Mouse (Mus musculus): ENCODE measurements around the gene Ifih1. TPM values are rescaled to one million over a fixed set of nuclear protein-coding genes. Genes with fewer than 3 reads are reported as not detected.

The Ifih1 gene
- total and polyA plus RNA-seq, 3 experiments, result 7.0 to 27.5 (median 20.8) TPM

- Histone ChIP-seq H3K9me3 (replicated peaks) (no peaks in the 10 kb centered on the region), H3K4me3 (ENCODE audit: low read depth, low read length) (no peak overlapping the region), H3K4me1 (ENCODE audit: insufficient read depth, low read depth, low read length) (peaks cover 6% of the 10 kb centered on the region), H3K36me3 (replicated peaks) (no peaks in the 10 kb centered on the region), H3K27me3 (ENCODE audit: insufficient read depth, low read length) (no peaks in the 10 kb centered on the region)
- DNase-seq (ENCODE audit: low spot score) (no peak), ATAC-seq (ENCODE audit: extremely low read depth, insufficient number of reproducible peaks, low FRiP score, poor library complexity, severe bottlenecking) (no peak)
- TF ChIP-seq GATA1 (IDR thresholded peaks at IDR 0.05; ENCODE audit: borderline replicate concordance, low read length) (no peak), CTCF (IDR thresholded peaks at IDR 0.05; ENCODE audit: low read depth, low read length) (no peak), POLR2AphosphoS5 (IDR thresholded peaks at IDR 0.05; ENCODE audit: insufficient replicate concordance, low read depth, low read length) (no peak), TAL1 (conservative IDR thresholded peaks at IDR 0.05; ENCODE audit: low read depth, low read length) (no peak), GATA2 (IDR thresholded peaks at IDR 0.05; ENCODE audit: borderline replicate concordance, low read depth, low read length) (no peak)
Measured at GRCm38 (mm10) chr2:62556349-62556748, 89.7 kb downstream of the Ifih1 start.

- ATAC-seq (ENCODE audit: extremely low read depth, insufficient number of reproducible peaks, low FRiP score, poor library complexity, severe bottlenecking), result no peak
Measured at GRCm38 (mm10) chr2:62549659-62550058, 96.4 kb downstream of the Ifih1 start.

GRCm38 (mm10) chr2:62549131-62549530 lies 96.9 kb downstream of the Ifih1 start:
- Histone ChIP-seq H3K4me3 (ENCODE audit: low read depth, low read length) (no peak overlapping the region), H3K27me3 (ENCODE audit: insufficient read depth, low read length) (no peaks in the 10 kb centered on the region), H3K9me3 (replicated peaks) (no peaks in the 10 kb centered on the region), H3K36me3 (replicated peaks) (no peaks in the 10 kb centered on the region), H3K4me1 (ENCODE audit: insufficient read depth, low read depth, low read length) (no peaks in the 10 kb centered on the region)
- no peak for DNase-seq (ENCODE audit: low spot score)
- ATAC-seq (ENCODE audit: extremely low read depth, insufficient number of reproducible peaks, low FRiP score, poor library complexity, severe bottlenecking), result no peak
- TF ChIP-seq GATA2 (IDR thresholded peaks at IDR 0.05; ENCODE audit: borderline replicate concordance, low read depth, low read length) (no peak), GATA1 (IDR thresholded peaks at IDR 0.05; ENCODE audit: borderline replicate concordance, low read length) (no peak), TAL1 (conservative IDR thresholded peaks at IDR 0.05; ENCODE audit: low read depth, low read length) (no peak), POLR2AphosphoS5 (IDR thresholded peaks at IDR 0.05; ENCODE audit: insufficient replicate concordance, low read depth, low read length) (no peak), CTCF (IDR thresholded peaks at IDR 0.05; ENCODE audit: low read depth, low read length) (no peak)

More at GRCm38 (mm10) chr2:62549659-62550058, 96.4 kb downstream of the Ifih1 start:
- Histone ChIP-seq H3K4me1 (ENCODE audit: insufficient read depth, low read depth, low read length) (0 out of 2 replicates have a peak, but pooled peaks cover under 1% of the 10 kb centered on the region), H3K4me3 (ENCODE audit: low read depth, low read length) (no peak overlapping the region), H3K27me3 (ENCODE audit: insufficient read depth, low read length) (no peaks in the 10 kb centered on the region), H3K9me3 (replicated peaks) (no peaks in the 10 kb centered on the region), H3K36me3 (replicated peaks) (no peaks in the 10 kb centered on the region)
- TF ChIP-seq GATA2 (IDR thresholded peaks at IDR 0.05; ENCODE audit: borderline replicate concordance, low read depth, low read length), result no peak
- TF ChIP-seq POLR2AphosphoS5 (IDR thresholded peaks at IDR 0.05; ENCODE audit: insufficient replicate concordance, low read depth, low read length), result no peak
- TF ChIP-seq TAL1 (conservative IDR thresholded peaks at IDR 0.05; ENCODE audit: low read depth, low read length), result no peak
- TF ChIP-seq CTCF (IDR thresholded peaks at IDR 0.05; ENCODE audit: low read depth, low read length), result no peak
- TF ChIP-seq GATA1 (IDR thresholded peaks at IDR 0.05; ENCODE audit: borderline replicate concordance, low read length), result no peak
- no peak for DNase-seq (ENCODE audit: low spot score)

GRCm38 (mm10) chr2:62548104-62548503 lies 98.0 kb downstream of the Ifih1 start:
- no peaks in the 10 kb centered on the region for H3K36me3 ChIP-seq (replicated peaks)
- TF ChIP-seq TAL1 (conservative IDR thresholded peaks at IDR 0.05; ENCODE audit: low read depth, low read length) (no peak), POLR2AphosphoS5 (IDR thresholded peaks at IDR 0.05; ENCODE audit: insufficient replicate concordance, low read depth, low read length) (no peak), CTCF (IDR thresholded peaks at IDR 0.05; ENCODE audit: low read depth, low read length) (no peak), GATA1 (IDR thresholded peaks at IDR 0.05; ENCODE audit: borderline replicate concordance, low read length) (no peak)
- no peak for ATAC-seq (ENCODE audit: extremely low read depth, insufficient number of reproducible peaks, low FRiP score, poor library complexity, severe bottlenecking)

More at GRCm38 (mm10) chr2:62548104-62548503, 98.0 kb downstream of the Ifih1 start:
- no peak for DNase-seq (ENCODE audit: low spot score)
- Histone ChIP-seq H3K9me3 (replicated peaks) (no peaks in the 10 kb centered on the region), H3K4me3 (ENCODE audit: low read depth, low read length) (no peak overlapping the region), H3K4me1 (ENCODE audit: insufficient read depth, low read depth, low read length) (no peaks in the 10 kb centered on the region), H3K27me3 (ENCODE audit: insufficient read depth, low read length) (no peaks in the 10 kb centered on the region)

Other genes starting within 250 kb of the Ifih1 start
- gene Dpp4, start 234.0 kb downstream of the Ifih1 start, total RNA-seq (2014; fragmentation: Nextera tagmentation), result 2.3 and 5.2 TPM in 2 replicates
- 0.27 and 0.70 TPM in 2 replicates for gene Dpp4, start 234.0 kb downstream of the Ifih1 start, total RNA-seq (2017)
- gene Dpp4, start 234.0 kb downstream of the Ifih1 start, polyA plus RNA-seq (2012), result 0.04 TPM in 2 replicates
- 1.7 TPM in 1 of 2 replicates, not detected in the other for gene Gcg, start 162.6 kb downstream of the Ifih1 start, total RNA-seq (2014; fragmentation: Nextera tagmentation)
- 0.16 and 0.41 TPM in 2 replicates for gene Gcg, start 162.6 kb downstream of the Ifih1 start, total RNA-seq (2017)
- 0.05 TPM in 1 of 2 replicates, not detected in the other for gene Gcg, start 162.6 kb downstream of the Ifih1 start, polyA plus RNA-seq (2012)
- gene Fap, start 72.2 kb downstream of the Ifih1 start, total RNA-seq (2014; fragmentation: Nextera tagmentation), result not detected in 2 replicates
- 0.23 TPM in 1 of 2 replicates, not detected in the other for gene Fap, start 72.2 kb downstream of the Ifih1 start, total RNA-seq (2017)
- gene Fap, start 72.2 kb downstream of the Ifih1 start, polyA plus RNA-seq (2012), result not detected in 2 replicates
- gene Gca, start 18.0 kb upstream of the Ifih1 start, total RNA-seq (2014; fragmentation: Nextera tagmentation), result 32.4 and 38.0 TPM in 2 replicates
- 4.1 and 4.3 TPM in 2 replicates for gene Gca, start 18.0 kb upstream of the Ifih1 start, total RNA-seq (2017)
- 0.56 and 0.90 TPM in 2 replicates for gene Gca, start 18.0 kb upstream of the Ifih1 start, polyA plus RNA-seq (2012)

Measured in G1E (cell line).